Mouse (Mus musculus) gastrocnemius, adult 2 months (tissue): Measurements from ENCODE around the gene Gtf2h5. TPM values are rescaled to one million over a fixed set of nuclear protein-coding genes. Genes with fewer than 3 reads are reported as not detected.

Experiments used
- DNase-seq: peaks from one replicate; pipeline ENCODE4 v3.0.0; 2022
- H3K27ac ChIP-seq: fragments of 200-600 bp; 2 replicates; pipeline ENCODE4 v1.8.1; 2022; ENCODE audit warnings: mild to moderate bottlenecking
- H3K4me3 ChIP-seq: fragments of 200-600 bp; 2 replicates; pipeline ENCODE4 v1.8.1; 2022; ENCODE audit warnings: mild to moderate bottlenecking, moderate library complexity
- CTCF ChIP-seq: fragments of 200-600 bp; IDR thresholded peaks from 2 replicates; pipeline ENCODE4 v1.8.1; 2022; ENCODE audit warnings: antibody characterized with exemption, mild to moderate bottlenecking, moderate library complexity
- intact Hi-C: fragments of 180-260 bp; cut with DNase I; formaldehyde crosslinking; loops from one replicate; pipeline ENCODE4 v1.15.1; 2025
- microRNA-seq: library from miRNA; unstranded; fragments of <30 nt; microRNA quantifications from one replicate; pipeline ENCODE4 v1.2.0, GENCODE M21; 2021
- total RNA-seq, 2 experiments: library from RNA; stranded (reverse); gene quantifications; 2 replicates each; pipeline ENCODE4 v1.2.3; 2021

Gene Gtf2h5
- total RNA-seq, 2 experiments from 2014 or later = 50.5 to 52.7 TPM

DNA sequence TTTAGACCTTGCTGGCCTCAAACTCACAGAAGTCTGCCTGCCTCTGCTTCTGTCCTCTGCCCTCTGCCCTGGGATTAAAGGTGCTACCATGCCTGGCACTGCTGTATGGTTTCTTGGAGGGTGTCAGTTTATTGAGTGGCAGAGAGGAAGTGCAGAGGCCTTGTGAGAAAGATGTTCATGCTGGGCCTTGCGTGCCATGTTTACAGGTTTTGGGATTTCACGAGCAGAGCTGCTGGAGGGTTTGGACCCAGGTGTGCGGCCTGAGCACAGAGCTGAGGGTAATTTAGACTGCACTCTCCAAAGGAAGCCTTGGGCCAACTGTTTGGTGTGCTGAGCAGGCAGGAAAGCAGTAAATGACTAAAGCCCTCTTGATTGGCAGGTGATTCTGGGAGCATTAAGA is 38.3 kb downstream of the Gtf2h5 start:
- DNase-seq = no peak
- intact Hi-C loops = no loop called here
- H3K27ac ChIP-seq = no peak overlapping the region

DNA sequence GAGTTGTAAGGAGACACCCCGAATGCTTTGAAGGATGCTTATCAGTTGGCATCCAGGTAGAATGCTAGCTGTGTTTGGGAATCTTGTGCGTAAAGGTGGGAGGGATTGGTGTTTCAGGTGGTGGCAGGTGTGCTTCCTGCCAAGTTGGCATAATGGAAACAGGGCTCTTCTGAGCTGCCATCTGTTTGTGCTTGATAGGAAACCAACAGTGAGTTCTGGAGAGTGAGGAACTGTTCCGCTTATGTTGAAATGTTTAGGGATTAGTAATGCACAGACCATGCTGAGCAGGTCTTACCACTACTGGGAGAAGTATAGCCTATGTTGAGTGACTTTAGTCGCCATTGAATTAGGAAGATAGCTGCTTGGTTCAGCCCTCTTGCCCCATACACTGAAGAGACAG is 39.3 kb downstream of the Gtf2h5 start:
- Histone ChIP-seq H3K4me3 (no peak overlapping the region), H3K27ac (no peak overlapping the region)
- intact Hi-C loops = no loop called here
- no peak for DNase-seq
- no peak for TF ChIP-seq CTCF

More for the DNA sequence above, 38.3 kb downstream of the Gtf2h5 start:
- no peak overlapping the region for H3K4me3 ChIP-seq
- no peak for TF ChIP-seq CTCF

DNA sequence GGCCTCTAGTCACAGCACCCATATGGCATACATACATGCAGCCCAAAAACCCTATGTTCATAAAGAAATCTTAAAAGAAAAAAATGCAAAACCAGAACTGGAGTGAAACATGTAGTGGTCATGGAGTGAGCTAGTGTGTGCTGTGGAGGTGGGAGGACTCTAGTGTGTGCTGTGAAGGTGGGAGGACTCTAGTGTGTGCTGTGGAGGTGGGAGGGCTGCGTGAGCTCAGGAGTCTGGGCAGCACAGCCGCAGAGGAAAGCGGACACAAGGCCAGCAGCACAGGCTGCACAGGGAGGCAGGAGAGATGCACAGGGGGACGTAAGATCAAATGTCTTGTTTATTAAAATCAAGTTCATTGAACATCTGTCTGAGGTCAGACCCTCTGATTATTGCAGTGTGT is 44.2 kb downstream of the Gtf2h5 start:
- DNase-seq = no peak
- no peak for TF ChIP-seq CTCF
- intact Hi-C loops = no loop called here

DNA sequence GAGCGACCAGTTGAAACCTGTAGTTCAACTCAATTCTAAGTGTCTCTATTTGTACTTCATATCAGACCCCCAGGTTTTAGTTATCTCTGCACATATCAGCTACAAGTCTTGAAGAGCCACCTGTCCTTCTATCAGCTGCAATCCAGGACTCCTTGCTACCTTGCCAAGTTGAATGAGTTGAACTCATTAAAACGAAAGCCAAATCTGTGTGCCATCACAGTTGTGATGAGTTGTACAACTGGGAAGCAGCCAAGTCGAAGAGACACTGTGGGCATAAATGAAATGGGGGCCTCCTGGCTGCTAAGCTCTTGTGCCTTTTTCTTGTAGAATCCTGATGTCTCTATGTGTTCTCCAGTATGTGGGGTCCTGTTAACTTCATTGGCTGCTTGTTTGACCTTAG is 45.9 kb downstream of the Gtf2h5 start:
- DNase-seq = no peak
- no peak overlapping the region for H3K4me3 ChIP-seq
- intact Hi-C loops = no loop called here
- no peak overlapping the region for H3K27ac ChIP-seq
- no peak for TF ChIP-seq CTCF

More for the DNA sequence above, 44.2 kb downstream of the Gtf2h5 start:
- Histone ChIP-seq H3K4me3 (no peak overlapping the region), H3K27ac (no peak overlapping the region)

DNA sequence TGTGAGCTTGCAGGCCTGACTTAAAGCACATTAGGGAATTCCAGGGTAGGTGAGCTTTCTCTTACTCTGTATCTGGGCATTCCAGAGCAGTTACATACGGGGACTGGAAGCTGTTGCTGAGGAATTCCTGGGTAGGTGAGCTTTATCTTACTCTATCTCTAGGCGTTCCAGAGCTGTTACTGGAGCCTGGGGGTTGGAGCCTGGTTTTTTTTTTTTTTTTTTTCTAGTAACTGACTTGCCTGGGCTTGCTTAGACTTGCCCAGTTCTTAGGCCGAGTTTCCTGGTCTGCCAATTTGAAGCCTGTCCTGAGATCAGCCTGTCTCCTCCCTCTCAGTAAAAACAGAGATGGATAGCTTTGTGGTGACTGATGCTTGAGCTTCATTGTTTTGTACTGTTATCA is 48.5 kb downstream of the Gtf2h5 start:
- Histone ChIP-seq H3K4me3 (no peak overlapping the region), H3K27ac (no peak overlapping the region)
- intact Hi-C loops = no loop called here
- TF ChIP-seq CTCF = no peak
- DNase-seq = no peak

DNA sequence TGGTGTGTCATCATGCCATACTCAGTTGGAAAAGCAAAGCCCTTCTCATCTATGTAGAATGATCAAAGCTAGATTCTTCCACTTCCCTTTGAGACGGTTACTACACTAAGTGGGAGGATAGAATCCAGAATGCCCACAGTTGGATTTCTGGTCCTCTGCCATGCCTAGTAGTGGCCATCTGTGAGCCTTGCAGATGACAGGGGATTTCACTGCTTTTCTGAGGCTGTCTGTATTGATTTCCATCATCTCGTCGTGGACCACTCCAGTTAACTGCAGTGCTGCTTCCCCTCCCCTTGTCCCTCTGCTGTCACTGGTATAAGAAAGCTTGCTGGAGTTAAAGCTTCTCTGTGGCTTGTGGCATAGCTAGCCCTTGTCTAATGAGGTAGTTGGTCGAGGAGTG is 49.8 kb downstream of the Gtf2h5 start:
- intact Hi-C loops = no loop called here
- Histone ChIP-seq H3K4me3 (no peak overlapping the region), H3K27ac (no peak overlapping the region)
- no peak for DNase-seq
- no peak for TF ChIP-seq CTCF

DNA sequence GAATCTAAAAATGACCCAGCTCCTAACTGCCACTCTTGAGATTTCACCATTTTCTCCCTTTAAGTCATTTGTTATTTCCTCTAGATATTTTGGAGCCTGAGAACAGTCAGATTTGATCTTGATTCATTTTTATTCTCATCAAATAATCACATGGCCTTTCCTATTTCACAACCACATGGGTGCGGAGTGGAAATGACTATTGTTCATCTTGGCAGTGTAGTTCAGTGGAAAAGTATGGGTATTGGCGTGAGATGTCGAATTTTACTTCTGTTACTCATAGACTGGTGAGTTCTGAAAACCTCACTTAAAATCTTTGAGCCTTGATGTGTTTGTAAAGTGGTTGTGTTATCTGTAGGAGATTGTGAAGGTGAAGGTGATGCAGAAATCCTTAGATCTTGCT is 51.5 kb downstream of the Gtf2h5 start:
- Histone ChIP-seq H3K4me3 (no peak overlapping the region), H3K27ac (peak overlapping the region; percentile 63)
- no peak for TF ChIP-seq CTCF
- intact Hi-C loops = no loop called here
- DNase-seq = no peak

Small RNAs within 50 kb of the gene (microRNA-seq; reads per million reads assigned to microRNA genes)
- not detected for gene Gm22774

Other genes with a start within 250 kb of the Gtf2h5 start
- 10 to 100 TPM; 22.9 to 29.6 TPM for gene Snx9, start 238.5 kb upstream of the Gtf2h5 start, total RNA-seq
- gene Synj2, start 138.5 kb upstream of the Gtf2h5 start, total RNA-seq = 10 to 100 TPM; 26.3 to 36.9 TPM
- 1 to 10 TPM; 6.5 to 7.3 TPM for gene Serac1, start within 50 bp of the Gtf2h5 start, total RNA-seq
- gene Tulp4, start 26.7 kb downstream of the Gtf2h5 start, total RNA-seq = 100 to 1,000 TPM; 111 to 124 TPM
- gene Tmem181a, start 177.1 kb downstream of the Gtf2h5 start, total RNA-seq = 1 to 10 TPM; 4.0 to 6.0 TPM
- 1 to 10 TPM; 3.7 to 4.7 TPM for gene Dynlt1a, start 237.7 kb downstream of the Gtf2h5 start, total RNA-seq